Mouse (Mus musculus) ES-E14 (cell line): ENCODE measurements around the gene Ism2. TPM values are rescaled to one million over a fixed set of nuclear protein-coding genes. Genes with fewer than 3 reads are reported as not detected.
A peak's percentile ranks its signal among the peaks of the same experiment; 100 is the strongest.

Experiments
- DNase-seq: peaks from one replicate; pipeline ENCODE4 v3.0.0-alpha.2; 2013; ENCODE audit warnings: low read depth, low spot score
- H3K27ac ChIP-seq: 2 replicates; pipeline ENCODE4 v1.5.1; 2012; ENCODE audit warnings: low read depth, mild to moderate bottlenecking, low read length, moderate library complexity, mixed read lengths; ENCODE audit not compliant: poor library complexity, insufficient read depth, severe bottlenecking
- H3K36me3 ChIP-seq: 2 replicates; pipeline ENCODE4 v1.6.1; 2012; ENCODE audit warnings: mild to moderate bottlenecking, low read length, moderate library complexity, mixed read lengths; ENCODE audit not compliant: control insufficient read depth, poor library complexity, insufficient read depth, severe bottlenecking
- H3K4me1 ChIP-seq, 2 experiments: fragments of 150-350 bp in 1 of 2; sonication (generic) in 1 of 2; 2 replicates each; pipeline ENCODE4 v1.6.1; 2012; ENCODE audit warnings: low read length in 2 of 2, mild to moderate bottlenecking in 1 of 2, mixed read lengths in 1 of 2; ENCODE audit not compliant: control insufficient read depth in 2 of 2, insufficient read depth in 2 of 2, poor library complexity in 1 of 2
- H3K4me3 ChIP-seq, 2 experiments: fragments of 150-350 bp in 1 of 2; sonication (generic) in 1 of 2; 2 replicates each; pipeline ENCODE4 v1.5.1; 2012; ENCODE audit warnings: low read length in 2 of 2, low read depth in 1 of 2, mild to moderate bottlenecking in 1 of 2, mixed read lengths in 1 of 2; ENCODE audit not compliant: insufficient read depth in 1 of 2, poor library complexity in 1 of 2, severe bottlenecking in 1 of 2
- H3K9ac ChIP-seq: 2 replicates; pipeline ENCODE4 v1.6.1; 2012; ENCODE audit warnings: low read depth, mild to moderate bottlenecking, low read length, mixed read lengths; ENCODE audit not compliant: poor library complexity, insufficient read depth, severe bottlenecking
- H3K9me3 ChIP-seq: fragments of 150-350 bp; sonication (generic); 2 replicates; pipeline ENCODE4 v1.6.1; 2012; ENCODE audit warnings: low read depth, mild to moderate bottlenecking, low read length; ENCODE audit not compliant: control insufficient read depth, insufficient read depth
- CHD2 ChIP-seq: IDR thresholded peaks from 2 replicates; pipeline ENCODE4 v1.6.1; 2014; ENCODE audit warnings: mild to moderate bottlenecking, low read depth, low read length, inconsistent platforms
- HCFC1 ChIP-seq: IDR thresholded peaks from 2 replicates; pipeline ENCODE4 v1.6.1; 2012; ENCODE audit warnings: low read length, inconsistent platforms, borderline replicate concordance; ENCODE audit not compliant: insufficient read depth
- MAFK ChIP-seq: IDR thresholded peaks from 2 replicates; pipeline ENCODE4 v1.6.1; 2014; ENCODE audit warnings: mild to moderate bottlenecking, low read depth, low read length, inconsistent platforms; ENCODE audit not compliant: insufficient read depth
- ZC3H11A ChIP-seq: IDR thresholded peaks from 2 replicates; pipeline ENCODE4 v1.6.1; 2012; ENCODE audit warnings: low read depth, mild to moderate bottlenecking, inconsistent platforms, low read length, borderline replicate concordance
- ZNF384 ChIP-seq: IDR thresholded peaks from 2 replicates; pipeline ENCODE4 v1.6.1; 2012; ENCODE audit warnings: low read depth, low read length, inconsistent platforms
- in situ Hi-C, 2 experiments: fragments of 600-800 bp; cut with MboI; formaldehyde crosslinking; loops; one replicate each; pipeline ENCODE4 v1.15.1; 2025; ENCODE audit warnings: low sequenced_read_pairs in 2 of 2, inconsistent platforms in 1 of 2; ENCODE audit not compliant: unreplicated experiment in 2 of 2
- total RNA-seq: library from RNA; depleted of rRNA; stranded (reverse); fragments of 300-350 nt; gene quantifications from 2 replicates; pipeline ENCODE4 v1.2.3, GENCODE M21; 2012

Gene Ism2
- total RNA-seq, 1 experiment, result 3.2 TPM

- H3K9me3 ChIP-seq, result no peaks in the 10 kb centered on the region
- DNase-seq, result no peak
- in situ Hi-C loops, result no loop called here
- peaks cover 2% of the 10 kb centered on the region for H3K36me3 ChIP-seq
- no peak overlapping the region for H3K4me3 ChIP-seq
- peak; percentile 67; the same call in 1 of the 2 replicates for TF ChIP-seq ZC3H11A
- TF ChIP-seq CHD2, result no peak
- H3K27ac ChIP-seq, result no peak overlapping the region
- H3K9ac ChIP-seq, result no peak overlapping the region
- peaks cover 3 to 15% of the 10 kb centered on the region in 2 experiments for H3K4me1 ChIP-seq
These were observed 35.4 kb upstream of the Ism2 start for GRCm38 (mm10) chr12:87334886-87335285.

GRCm38 (mm10) chr12:87333794-87334193 lies 34.3 kb upstream of the Ism2 start:
- Histone ChIP-seq H3K9ac (no peak overlapping the region), H3K27ac (no peak overlapping the region), H3K9me3 (no peaks in the 10 kb centered on the region), H3K36me3 (peaks cover 4% of the 10 kb centered on the region), H3K4me3 (no peak overlapping the region), H3K4me1 (peaks cover 6 to 15% of the 10 kb centered on the region in 2 experiments)
- in situ Hi-C loops, result no loop called here
- DNase-seq, result no peak
- TF ChIP-seq ZNF384 (no peak), HCFC1 (no peak), CHD2 (no peak)

GRCm38 (mm10) chr12:87332511-87332910 lies 33.0 kb upstream of the Ism2 start:
- TF ChIP-seq CHD2, result no peak
- no peak for TF ChIP-seq HCFC1

GRCm38 (mm10) chr12:87331908-87332307 lies 32.4 kb upstream of the Ism2 start:
- no peak for DNase-seq
- Histone ChIP-seq H3K9me3 (no peaks in the 10 kb centered on the region), H3K4me3 (no peak overlapping the region), H3K27ac (no peak overlapping the region; the same call in 1 of the 2 replicates), H3K9ac (no peak overlapping the region), H3K4me1 (peaks cover 17 to 18% of the 10 kb centered on the region in 2 experiments), H3K36me3 (peaks cover 4% of the 10 kb centered on the region)
- in situ Hi-C loops, result no loop called here
- no peak for TF ChIP-seq HCFC1

More at GRCm38 (mm10) chr12:87332511-87332910, 33.0 kb upstream of the Ism2 start:
- DNase-seq, result no peak
- no peak overlapping the region for H3K4me3 ChIP-seq
- H3K4me1 ChIP-seq, result peaks cover 14 to 18% of the 10 kb centered on the region in 2 experiments
- no peak overlapping the region for H3K27ac ChIP-seq
- H3K36me3 ChIP-seq, result peaks cover 4% of the 10 kb centered on the region
- H3K9me3 ChIP-seq, result no peaks in the 10 kb centered on the region
- in situ Hi-C loops, result no loop called here
- no peak overlapping the region for H3K9ac ChIP-seq

- no peak overlapping the region for H3K9ac ChIP-seq
- in situ Hi-C loops, result no loop called here
- H3K27ac ChIP-seq, result peak overlapping the region; percentile 26; the same call in 1 of the 2 replicates
- DNase-seq, result no peak
- H3K36me3 ChIP-seq, result peaks cover 4% of the 10 kb centered on the region
- TF ChIP-seq ZNF384 (no peak), MAFK (no peak), ZC3H11A (no peak)
- H3K4me1 ChIP-seq, result peaks cover 17 to 18% of the 10 kb centered on the region in 2 experiments
- H3K9me3 ChIP-seq, result no peaks in the 10 kb centered on the region
- no peak overlapping the region for H3K4me3 ChIP-seq
These were observed 31.6 kb upstream of the Ism2 start for GRCm38 (mm10) chr12:87331053-87331456.
